Mouse (Mus musculus) midbrain, embryonic 16.5 days (tissue): ENCODE data around the gene Gm20388. TPM values are rescaled to one million over a fixed set of nuclear protein-coding genes. Genes with fewer than 3 reads are reported as not detected.

Source experiments
- ATAC-seq: fragments of 200-750 bp; cut with Nextera tagmentation; 2 replicates; pipeline ENCODE4 v1.8.0; 2017; ENCODE audit warnings: moderate TSS enrichment
- H3K27ac ChIP-seq: fragments of 300-500 bp; sonication (generic); 2 replicates; pipeline ENCODE4 v1.5.1; 2014; ENCODE audit warnings: mild to moderate bottlenecking, low read length, mixed read lengths
- H3K27me3 ChIP-seq: fragments of 300-500 bp; sonication (generic); 2 replicates; pipeline ENCODE4 v1.6.1; 2014; ENCODE audit warnings: low read depth, low read length, mixed read lengths; ENCODE audit not compliant: control insufficient read depth, insufficient read depth
- H3K36me3 ChIP-seq: fragments of 300-500 bp; sonication (generic); 2 replicates; pipeline ENCODE4 v1.6.1; 2014; ENCODE audit warnings: mild to moderate bottlenecking, low read length, moderate library complexity, mixed read lengths; ENCODE audit not compliant: control insufficient read depth, insufficient read depth
- H3K4me1 ChIP-seq: fragments of 300-500 bp; sonication (generic); 2 replicates; pipeline ENCODE4 v1.6.1; 2014; ENCODE audit warnings: mild to moderate bottlenecking, low read length, mixed read lengths; ENCODE audit not compliant: control insufficient read depth, insufficient read depth
- H3K4me2 ChIP-seq: fragments of 300-500 bp; sonication (generic); 2 replicates; pipeline ENCODE4 v1.6.1; 2014; ENCODE audit warnings: mild to moderate bottlenecking, low read length, mixed read lengths
- H3K4me3 ChIP-seq: fragments of 300-500 bp; sonication (generic); 2 replicates; pipeline ENCODE4 v1.5.1; 2014; ENCODE audit warnings: low read depth, mild to moderate bottlenecking, low read length, moderate library complexity, mixed read lengths
- H3K9ac ChIP-seq: fragments of 300-500 bp; sonication (generic); 2 replicates; pipeline ENCODE4 v1.6.1; 2014; ENCODE audit warnings: low read depth, low read length, mixed read lengths
- H3K9me3 ChIP-seq: fragments of 300-500 bp; sonication (generic); replicated peaks from 2 replicates; pipeline ENCODE4 v1.6.1; 2014; ENCODE audit warnings: mild to moderate bottlenecking, low read length, mixed read lengths; ENCODE audit not compliant: control insufficient read depth, poor library complexity, severe bottlenecking
- WGBS: fragments of 180-500 bp; shearing (Covaris S2); extraction: QIAGEN DNeasy Blood & Tissue Kit; methylation state at CpG from one replicate; pipeline ENCODE4 v1.1.7; 2014; 5-methylcytosine and 5-hydroxymethylcytosine counted together
- polyA plus RNA-seq: library from polyadenylated mRNA; unstranded; fragments of >200 nt; fragmentation: Nextera tagmentation; extraction: Ambion mirVana; gene quantifications from 2 replicates; pipeline ENCODE4 v1.2.1, GENCODE M21; 2015

Gene Gm20388
- polyA plus RNA-seq, 1 experiment from 2014 or later, result 7.5 TPM

GRCm38 (mm10) chr8:120391856-120392255, 481.2 kb downstream of the Gm20388 start:
- no peaks in the 10 kb centered on the region for H3K36me3 ChIP-seq
- 58% methylated on average over 21 of the region's 21 CpGs for WGBS
- peak overlapping the region; percentile 12; the same call in 1 of the 2 replicates for H3K27ac ChIP-seq
- no peak overlapping the region for H3K4me3 ChIP-seq
- peaks cover 11% of the 10 kb centered on the region for H3K4me1 ChIP-seq
- no peak for ATAC-seq
- no peaks in the 10 kb centered on the region for H3K9me3 ChIP-seq
- no peak overlapping the region for H3K4me2 ChIP-seq
- H3K27me3 ChIP-seq, result no peaks in the 10 kb centered on the region
- 0 out of 2 replicates have a peak overlapping the region, but pooled peaks have one; percentile 32 for H3K9ac ChIP-seq

- no peak overlapping the region for H3K4me2 ChIP-seq
- H3K27ac ChIP-seq, result no peak overlapping the region
- no peaks in the 10 kb centered on the region for H3K36me3 ChIP-seq
- peaks cover 24% of the 10 kb centered on the region for H3K4me1 ChIP-seq
- H3K27me3 ChIP-seq, result no peaks in the 10 kb centered on the region
- no peak for ATAC-seq
- WGBS, result 77% methylated on average over 11 of the region's 11 CpGs
- no peak overlapping the region; the same call in 1 of the 2 replicates for H3K9ac ChIP-seq
- no peak overlapping the region for H3K4me3 ChIP-seq
- no peaks in the 10 kb centered on the region for H3K9me3 ChIP-seq
These were observed 482.4 kb downstream of the Gm20388 start for GRCm38 (mm10) chr8:120393085-120393484.

GRCm38 (mm10) chr8:120393871-120394275, 483.2 kb downstream of the Gm20388 start:
- H3K4me2 ChIP-seq, result no peak overlapping the region
- WGBS, result 64% methylated on average over 9 of the region's 9 CpGs
- ATAC-seq, result no peak
- no peaks in the 10 kb centered on the region for H3K9me3 ChIP-seq
- H3K36me3 ChIP-seq, result no peaks in the 10 kb centered on the region
- peak overlapping the region; percentile 42; the same call in 1 of the 2 replicates for H3K27ac ChIP-seq
- H3K4me1 ChIP-seq, result peaks cover 31% of the 10 kb centered on the region
- H3K27me3 ChIP-seq, result no peaks in the 10 kb centered on the region
- H3K9ac ChIP-seq, result no peak overlapping the region
- no peak overlapping the region for H3K4me3 ChIP-seq

GRCm38 (mm10) chr8:120395892-120396291, 485.3 kb downstream of the Gm20388 start:
- H3K4me2 ChIP-seq, result no peak overlapping the region
- H3K27me3 ChIP-seq, result no peaks in the 10 kb centered on the region
- ATAC-seq, result no peak
- H3K4me1 ChIP-seq, result peaks cover 42% of the 10 kb centered on the region
- no peak overlapping the region for H3K27ac ChIP-seq
- 90% methylated on average over 3 of the region's 3 CpGs for WGBS
- no peak overlapping the region for H3K4me3 ChIP-seq
- H3K9ac ChIP-seq, result no peak overlapping the region
- H3K9me3 ChIP-seq, result no peaks in the 10 kb centered on the region
- H3K36me3 ChIP-seq, result no peaks in the 10 kb centered on the region

- Histone ChIP-seq H3K4me3 (no peak overlapping the region), H3K27me3 (no peaks in the 10 kb centered on the region), H3K4me1 (peaks cover 41% of the 10 kb centered on the region), H3K27ac (peak overlapping the region; percentile 65), H3K9ac (no peak overlapping the region), H3K4me2 (no peak overlapping the region), H3K36me3 (no peaks in the 10 kb centered on the region), H3K9me3 (no peaks in the 10 kb centered on the region)
- ATAC-seq, result no peak
- 43% methylated on average over 3 of the region's 3 CpGs for WGBS
These were observed 486.1 kb downstream of the Gm20388 start for GRCm38 (mm10) chr8:120396756-120397155.

GRCm38 (mm10) chr8:120397444-120398411, 487.1 kb downstream of the Gm20388 start:
- H3K27ac ChIP-seq, result peak overlapping the region; percentile 65
- H3K9me3 ChIP-seq, result no peaks in the 10 kb centered on the region
- no peaks in the 10 kb centered on the region for H3K36me3 ChIP-seq
- H3K9ac ChIP-seq, result peak overlapping the region; percentile 46
- peaks cover 36% of the 10 kb centered on the region for H3K4me1 ChIP-seq
- H3K4me2 ChIP-seq, result peak overlapping the region; percentile 35
- WGBS, result 27% methylated on average over 15 of the region's 15 CpGs
- no peak overlapping the region for H3K4me3 ChIP-seq
- no peaks in the 10 kb centered on the region for H3K27me3 ChIP-seq
- ATAC-seq, result peak; percentile 46; the same call in 1 of the 2 replicates

GRCm38 (mm10) chr8:120399212-120399934, 488.7 kb downstream of the Gm20388 start:
- no peaks in the 10 kb centered on the region for H3K36me3 ChIP-seq
- no peaks in the 10 kb centered on the region for H3K9me3 ChIP-seq
- 19% methylated on average over 33 of the region's 33 CpGs for WGBS
- peaks cover 33% of the 10 kb centered on the region for H3K4me1 ChIP-seq
- H3K27me3 ChIP-seq, result no peaks in the 10 kb centered on the region
- no peak overlapping the region for H3K9ac ChIP-seq
- H3K4me3 ChIP-seq, result peak overlapping the region; percentile 23; the same call in 1 of the 2 replicates
- ATAC-seq, result peak; percentile 66
- H3K4me2 ChIP-seq, result peak overlapping the region; percentile 53
- peak overlapping the region; percentile 53 for H3K27ac ChIP-seq

GRCm38 (mm10) chr8:120401216-120401615, 490.6 kb downstream of the Gm20388 start:
- no peak overlapping the region for H3K27ac ChIP-seq
- 83% methylated on average over 2 of the region's 2 CpGs for whole genome bisulfite sequencing
- H3K4me2 ChIP-seq, result no peak overlapping the region
- no peaks in the 10 kb centered on the region for H3K9me3 ChIP-seq
- no peak for ATAC-seq
- H3K4me1 ChIP-seq, result peaks cover 32% of the 10 kb centered on the region
- no peaks in the 10 kb centered on the region for H3K36me3 ChIP-seq
- no peak overlapping the region for H3K9ac ChIP-seq
- no peaks in the 10 kb centered on the region for H3K27me3 ChIP-seq
- no peak overlapping the region for H3K4me3 ChIP-seq
